Mouse (Mus musculus) neural tube, embryonic 11.5 days (tissue): Measurements from ENCODE around the gene Zfpm1. TPM values are rescaled to one million over a fixed set of nuclear protein-coding genes. Genes with fewer than 3 reads are reported as not detected.

Experiments used
- ATAC-seq: fragments of 200-750 bp; cut with Nextera tagmentation; 2 replicates; pipeline ENCODE4 v1.8.0; 2017; ENCODE audit warnings: moderate number of reproducible peaks, mild to moderate bottlenecking, moderate TSS enrichment, moderate library complexity; ENCODE audit not compliant: insufficient read depth, low FRiP score, low TSS enrichment
- DNase-seq: peaks from one replicate; pipeline ENCODE4 v3.0.0-alpha.2; 2015; ENCODE audit warnings: low spot score
- H3K27ac ChIP-seq: fragments of 300-500 bp; sonication (generic); 2 replicates; pipeline ENCODE4 v1.5.1; 2014; ENCODE audit warnings: low read depth, mild to moderate bottlenecking, low read length
- H3K27me3 ChIP-seq: fragments of 300-500 bp; sonication (generic); 2 replicates; pipeline ENCODE4 v1.6.1; 2014; ENCODE audit warnings: mild to moderate bottlenecking, low read length, mixed read lengths; ENCODE audit not compliant: control insufficient read depth, insufficient read depth
- H3K36me3 ChIP-seq: fragments of 300-500 bp; sonication (generic); 2 replicates; pipeline ENCODE4 v1.6.1; 2014; ENCODE audit warnings: mild to moderate bottlenecking, low read length, moderate library complexity, mixed read lengths; ENCODE audit not compliant: control insufficient read depth, insufficient read depth
- H3K4me1 ChIP-seq: fragments of 300-500 bp; sonication (generic); 2 replicates; pipeline ENCODE4 v1.6.1; 2014; ENCODE audit warnings: low read length, mixed read lengths; ENCODE audit not compliant: control insufficient read depth, insufficient read depth
- H3K4me2 ChIP-seq: fragments of 300-500 bp; sonication (generic); 2 replicates; pipeline ENCODE4 v1.6.1; 2014; ENCODE audit warnings: low read depth, mild to moderate bottlenecking, moderate library complexity
- H3K4me3 ChIP-seq: fragments of 300-500 bp; sonication (generic); 2 replicates; pipeline ENCODE4 v1.5.1; 2014; ENCODE audit warnings: low read depth, low read length
- H3K9ac ChIP-seq: fragments of 300-500 bp; sonication (generic); 2 replicates; pipeline ENCODE4 v1.6.1; 2014; ENCODE audit warnings: mild to moderate bottlenecking, low read length
- H3K9me3 ChIP-seq: fragments of 300-500 bp; sonication (generic); 2 replicates; pipeline ENCODE4 v1.6.1; 2016; ENCODE audit warnings: low read length; ENCODE audit not compliant: control insufficient read depth
- WGBS: fragments of 180-500 bp; shearing (Covaris S2); extraction: QIAGEN DNeasy Blood & Tissue Kit; methylation state at CpG from one replicate; pipeline ENCODE4 v1.1.7; 2014; 5-methylcytosine and 5-hydroxymethylcytosine counted together
- polyA plus RNA-seq: library from polyadenylated mRNA; unstranded; fragments of >200 nt; fragmentation: Nextera tagmentation; extraction: Ambion mirVana; gene quantifications from 2 replicates; pipeline ENCODE4 v1.2.1, GENCODE M21; 2014

Zfpm1 gene
- polyA plus RNA-seq, 1 experiment from 2014 or later = 1.5 TPM

DNA sequence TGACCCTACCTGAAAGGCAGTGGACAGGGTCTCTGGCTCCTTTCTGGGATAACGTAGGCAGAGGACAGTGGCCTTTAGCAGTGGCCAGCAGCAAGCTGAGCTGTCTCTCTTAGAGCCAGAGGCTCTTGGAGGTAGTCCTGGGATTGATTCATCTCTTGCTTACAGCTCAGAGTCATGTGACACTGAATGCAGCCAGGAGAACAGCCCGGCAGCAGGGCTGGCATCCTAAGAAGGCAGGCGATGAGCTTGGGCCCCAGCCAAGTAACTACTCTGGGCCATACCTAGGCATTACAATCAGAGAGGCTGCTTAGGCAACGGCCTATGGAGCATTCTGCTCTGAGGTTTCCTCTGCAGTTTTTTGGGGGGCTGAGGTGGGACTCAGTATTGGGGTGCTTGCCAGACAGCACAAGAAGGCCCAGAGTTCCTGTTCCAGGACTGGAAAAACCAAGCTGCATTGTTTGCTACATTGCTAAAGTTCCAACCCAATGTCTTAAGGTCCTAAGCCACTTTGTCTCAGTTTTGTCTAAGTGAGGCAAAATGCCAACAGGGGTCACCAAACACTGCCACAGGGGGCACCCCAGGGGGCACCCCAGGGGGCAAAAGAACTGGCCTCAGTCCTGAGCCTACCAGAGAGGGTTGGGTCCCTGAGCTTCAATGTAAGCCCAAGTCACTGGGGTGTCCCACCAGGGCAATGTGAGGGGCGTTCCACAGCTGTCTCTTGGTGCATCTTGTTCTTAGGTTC is 66.0 kb downstream of the Zfpm1 start:
- Histone ChIP-seq H3K4me1 (peaks cover 9% of the 10 kb centered on the region), H3K4me3 (no peak overlapping the region), H3K9me3 (no peaks in the 10 kb centered on the region), H3K36me3 (no peaks in the 10 kb centered on the region), H3K4me2 (no peak overlapping the region), H3K27me3 (peaks cover 14% of the 10 kb centered on the region; the same call in 1 of the 2 replicates), H3K9ac (no peak overlapping the region), H3K27ac (no peak overlapping the region)
- ATAC-seq = no peak
- DNase-seq = no peak
- WGBS = 86% methylated on average over 5 of the region's 5 CpGs

DNA sequence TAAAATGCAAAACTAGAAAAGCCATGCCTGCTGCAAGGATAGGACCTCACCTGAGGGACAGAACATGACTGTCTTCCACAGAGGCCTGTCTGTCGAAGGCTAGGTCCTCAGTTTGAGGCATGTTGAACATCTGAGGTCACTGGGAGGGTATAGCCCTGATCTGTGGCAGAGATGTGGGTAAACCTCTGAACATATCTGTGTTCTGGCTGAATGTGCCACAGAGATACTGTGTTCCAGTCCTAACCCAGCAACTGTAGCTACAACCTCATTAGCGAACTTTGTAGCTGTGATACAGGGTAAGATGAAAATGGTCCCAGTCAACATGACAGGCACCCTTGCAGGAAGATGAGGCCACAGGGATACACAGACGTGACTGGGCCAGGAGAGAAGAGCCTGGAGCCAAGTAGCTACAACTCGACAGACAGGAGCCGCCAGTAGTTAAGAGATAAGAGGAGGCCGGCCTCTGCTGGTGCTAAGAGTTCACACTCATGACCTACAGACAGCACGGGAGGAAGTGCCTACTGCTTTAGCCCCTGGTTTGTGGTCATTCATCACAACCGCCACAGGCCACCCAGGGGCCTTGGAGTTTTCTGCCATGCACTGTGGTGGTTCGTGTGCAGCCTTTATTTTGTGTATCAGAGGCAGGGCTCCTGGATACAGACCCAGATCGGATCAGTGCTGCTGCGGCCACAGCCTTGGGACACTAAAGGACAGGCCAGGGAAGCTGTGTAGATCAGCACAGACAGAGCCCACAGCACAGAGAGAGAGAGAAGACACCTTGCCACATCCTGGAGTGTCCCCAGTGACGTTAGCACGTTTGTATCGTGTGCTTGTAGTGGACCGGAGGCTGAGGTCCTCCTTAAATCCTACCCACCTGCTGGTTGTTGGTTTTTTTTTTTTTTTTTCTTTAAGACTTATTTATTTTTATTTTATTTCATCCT is 67.7 kb downstream of the Zfpm1 start:
- no peaks in the 10 kb centered on the region for H3K4me1 ChIP-seq
- no peak overlapping the region for H3K4me3 ChIP-seq
- H3K9ac ChIP-seq = no peak overlapping the region
- no peak overlapping the region for H3K4me2 ChIP-seq
- H3K36me3 ChIP-seq = no peaks in the 10 kb centered on the region
- H3K27me3 ChIP-seq = peaks cover under 1% of the 10 kb centered on the region; the same call in 1 of the 2 replicates
- 40% methylated on average over 15 of the region's 15 CpGs for WGBS
- H3K27ac ChIP-seq = no peak overlapping the region
- no peak for DNase-seq
- no peak for ATAC-seq
- no peaks in the 10 kb centered on the region for H3K9me3 ChIP-seq

DNA sequence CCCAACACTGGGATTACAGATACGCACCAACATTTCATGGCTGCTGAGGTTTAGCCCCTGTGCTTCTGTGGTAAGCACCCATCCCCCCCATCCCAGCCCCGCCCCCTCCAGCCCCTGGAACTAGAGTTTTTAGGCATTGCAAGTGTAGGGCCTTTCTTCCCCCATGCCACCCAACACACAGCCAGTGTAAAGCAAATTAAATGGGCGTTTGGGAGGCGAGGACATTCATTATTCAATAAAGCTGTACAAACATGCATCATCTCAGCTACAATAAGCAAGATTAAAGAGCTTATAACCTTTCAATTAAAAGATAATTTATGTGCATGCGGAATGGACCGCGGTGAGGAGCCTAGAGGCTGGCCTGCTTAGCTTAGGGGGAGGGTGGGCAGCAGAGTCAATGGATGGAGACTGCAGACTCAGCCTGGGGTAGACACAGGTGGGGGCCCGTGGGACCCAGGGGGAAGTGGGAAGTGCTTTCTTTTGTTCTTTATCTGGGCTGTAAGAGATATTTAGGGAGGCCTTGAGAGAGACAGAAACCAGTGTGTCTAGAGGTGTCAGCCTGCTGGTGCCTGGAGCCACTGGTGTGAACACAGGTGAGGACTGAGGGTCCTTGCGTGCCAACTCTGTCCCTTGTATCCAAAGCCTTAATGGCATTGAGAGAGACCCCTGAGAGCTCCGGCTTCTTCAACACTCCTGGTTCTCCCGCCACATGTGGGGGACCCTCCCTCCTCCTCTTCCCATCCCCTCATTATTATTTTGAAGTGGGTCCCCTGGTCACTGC is 68.6 kb downstream of the Zfpm1 start:
- Histone ChIP-seq H3K9ac (no peak overlapping the region), H3K9me3 (no peaks in the 10 kb centered on the region), H3K4me3 (no peak overlapping the region), H3K27me3 (no peaks in the 10 kb centered on the region; the same call in 1 of the 2 replicates), H3K4me2 (no peak overlapping the region), H3K27ac (no peak overlapping the region), H3K36me3 (no peaks in the 10 kb centered on the region), H3K4me1 (no peaks in the 10 kb centered on the region)
- no peak for ATAC-seq
- DNase-seq = no peak
- WGBS = 44% methylated on average over 11 of the region's 11 CpGs

DNA sequence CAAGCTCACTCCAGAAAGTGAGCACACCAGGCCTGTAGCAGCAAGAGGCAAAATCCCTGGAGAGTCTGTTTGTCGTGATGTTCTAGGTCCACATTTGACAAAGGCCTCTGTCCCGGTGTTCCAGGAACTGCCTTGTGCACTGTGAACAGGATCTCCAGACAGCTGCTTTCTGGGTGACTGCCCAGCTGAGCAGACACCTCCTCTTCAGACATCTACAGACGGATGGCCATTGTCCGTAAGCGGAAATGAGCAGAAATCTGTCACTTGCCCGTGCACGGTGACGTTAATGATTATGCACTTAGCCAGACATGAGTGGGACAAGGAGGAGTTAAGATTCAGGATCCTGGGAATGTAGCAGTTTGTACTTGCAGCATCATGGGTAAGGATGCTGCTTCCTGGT is 72.2 kb downstream of the Zfpm1 start:
- Histone ChIP-seq H3K4me1 (no peaks in the 10 kb centered on the region), H3K9ac (no peak overlapping the region), H3K27ac (no peak overlapping the region), H3K27me3 (no peaks in the 10 kb centered on the region; the same call in 1 of the 2 replicates), H3K4me2 (no peak overlapping the region), H3K4me3 (no peak overlapping the region), H3K9me3 (no peaks in the 10 kb centered on the region), H3K36me3 (no peaks in the 10 kb centered on the region)
- ATAC-seq (no peak), DNase-seq (no peak)
- 88% methylated on average over 8 of the region's 8 CpGs for WGBS

DNA sequence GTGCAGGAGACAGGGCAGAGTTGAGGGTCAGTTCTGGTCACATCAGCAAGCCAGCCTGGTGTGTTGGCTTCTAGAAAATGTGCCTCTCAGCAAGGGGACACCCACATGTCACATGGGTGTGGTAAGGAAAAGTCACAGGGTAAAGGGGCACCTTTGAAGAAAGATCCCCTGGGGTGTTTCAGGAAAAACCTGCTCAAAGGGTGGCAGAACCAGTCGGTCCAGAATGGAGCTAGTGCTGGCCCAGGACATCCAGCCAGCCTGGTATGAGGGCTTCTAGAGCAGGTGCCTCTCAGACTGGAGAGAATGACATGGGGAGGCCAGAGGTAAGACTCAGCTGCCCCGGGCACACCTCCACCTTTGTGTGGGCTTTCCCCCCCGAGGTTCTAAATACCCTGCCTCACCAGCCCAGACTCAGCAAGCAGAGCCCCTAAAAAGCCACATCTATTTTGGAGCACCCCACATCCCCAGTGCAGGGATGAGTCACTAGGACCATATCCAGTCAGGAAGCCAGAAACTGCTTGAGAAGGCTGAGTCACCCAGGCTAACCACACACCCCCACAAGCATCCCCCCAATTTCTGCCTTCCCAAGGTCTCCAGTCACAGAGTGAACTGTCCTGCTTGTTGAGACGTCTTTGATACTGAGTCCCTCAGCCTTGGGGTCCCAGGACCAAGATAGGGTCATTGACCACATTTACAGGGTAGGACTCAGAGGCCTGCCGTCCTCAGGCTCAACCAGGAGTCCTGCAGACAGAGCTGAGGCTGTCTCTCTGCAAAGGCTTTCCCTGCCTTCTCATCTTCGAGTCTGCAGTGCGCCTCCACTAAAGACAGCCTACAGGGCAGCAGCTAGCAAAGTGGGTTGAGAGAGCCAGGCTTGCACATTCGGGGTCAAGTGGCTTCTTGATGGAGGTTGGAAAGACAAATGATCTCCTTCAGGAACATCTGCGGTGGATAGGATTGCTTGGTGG is 74.0 kb downstream of the Zfpm1 start:
- no peak overlapping the region for H3K4me3 ChIP-seq
- no peak overlapping the region for H3K4me2 ChIP-seq
- no peaks in the 10 kb centered on the region for H3K9me3 ChIP-seq
- no peak overlapping the region for H3K27ac ChIP-seq
- H3K4me1 ChIP-seq = no peaks in the 10 kb centered on the region
- 74% methylated on average over 9 of the region's 9 CpGs for WGBS
- DNase-seq (no peak), ATAC-seq (no peak)
- no peaks in the 10 kb centered on the region for H3K36me3 ChIP-seq
- H3K9ac ChIP-seq = no peak overlapping the region
- H3K27me3 ChIP-seq = no peaks in the 10 kb centered on the region

DNA sequence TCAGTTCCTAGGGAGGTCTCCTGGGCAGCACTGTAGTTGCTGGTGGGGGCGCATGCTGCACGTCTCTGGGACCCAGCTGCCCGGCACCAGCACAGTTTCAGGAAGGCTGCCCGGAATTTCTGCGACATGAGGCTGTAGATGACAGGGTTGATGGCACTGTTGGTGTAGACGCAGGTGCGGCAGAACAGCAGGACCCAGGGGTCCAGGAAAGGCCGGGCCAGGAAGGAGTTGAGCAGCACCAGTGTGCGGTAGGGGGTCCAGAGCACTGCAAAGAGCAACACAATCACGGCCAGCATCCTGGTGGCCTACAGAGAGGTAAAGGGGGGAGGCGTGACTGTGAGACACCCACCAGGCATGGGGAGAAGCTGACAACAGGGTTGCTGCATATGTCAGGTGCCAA is 75.3 kb downstream of the Zfpm1 start:
- ATAC-seq (no peak), DNase-seq (no peak)
- H3K27me3 ChIP-seq = no peaks in the 10 kb centered on the region
- 58% methylated on average over 11 of the region's 11 CpGs for WGBS
- no peak overlapping the region for H3K4me2 ChIP-seq
- no peak overlapping the region for H3K27ac ChIP-seq
- no peaks in the 10 kb centered on the region for H3K36me3 ChIP-seq
- no peaks in the 10 kb centered on the region for H3K9me3 ChIP-seq
- H3K4me3 ChIP-seq = no peak overlapping the region
- H3K4me1 ChIP-seq = no peaks in the 10 kb centered on the region
- H3K9ac ChIP-seq = no peak overlapping the region

DNA sequence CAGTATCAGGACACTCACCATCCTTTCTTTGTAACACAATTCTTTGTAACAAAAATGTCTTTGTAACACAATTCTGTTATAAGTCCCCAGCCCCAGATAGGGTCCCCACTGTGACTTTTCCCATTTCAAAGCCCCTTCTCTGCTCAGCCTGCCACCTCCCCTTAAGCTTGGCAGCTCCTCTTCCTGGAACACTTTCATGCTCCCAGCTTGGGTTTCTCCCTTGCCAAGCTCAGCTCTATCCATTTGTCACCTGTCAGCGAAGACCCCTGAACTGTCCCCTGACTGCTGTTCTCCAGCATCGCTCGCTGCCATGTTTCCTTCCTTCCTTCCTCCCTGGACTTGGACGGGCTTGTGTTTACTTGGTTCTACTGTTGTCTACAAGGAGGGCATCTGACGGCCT is 75.7 kb downstream of the Zfpm1 start:
- Histone ChIP-seq H3K27me3 (no peaks in the 10 kb centered on the region), H3K27ac (no peak overlapping the region), H3K36me3 (no peaks in the 10 kb centered on the region), H3K4me2 (no peak overlapping the region), H3K9ac (no peak overlapping the region), H3K9me3 (no peaks in the 10 kb centered on the region), H3K4me1 (no peaks in the 10 kb centered on the region), H3K4me3 (no peak overlapping the region)
- DNase-seq (no peak), ATAC-seq (no peak)
- 83% methylated on average over 5 of the region's 5 CpGs for WGBS
